Mouse (Mus musculus) inflammation-experienced regulatory T-cells, adult 16 weeks (primary cell): ENCODE results near the gene Mrpl46. TPM values are rescaled to one million over a fixed set of nuclear protein-coding genes. Genes with fewer than 3 reads are reported as not detected.

Experiments
- polyA plus RNA-seq: library from polyadenylated mRNA; unstranded; fragments of 100-300 nt; shearing (Covaris generic); gene quantifications from one replicate; pipeline ENCODE4 v1.2.1, GENCODE M21; 2017

Mrpl46 gene
- 61.7 TPM for polyA plus RNA-seq

DNA sequence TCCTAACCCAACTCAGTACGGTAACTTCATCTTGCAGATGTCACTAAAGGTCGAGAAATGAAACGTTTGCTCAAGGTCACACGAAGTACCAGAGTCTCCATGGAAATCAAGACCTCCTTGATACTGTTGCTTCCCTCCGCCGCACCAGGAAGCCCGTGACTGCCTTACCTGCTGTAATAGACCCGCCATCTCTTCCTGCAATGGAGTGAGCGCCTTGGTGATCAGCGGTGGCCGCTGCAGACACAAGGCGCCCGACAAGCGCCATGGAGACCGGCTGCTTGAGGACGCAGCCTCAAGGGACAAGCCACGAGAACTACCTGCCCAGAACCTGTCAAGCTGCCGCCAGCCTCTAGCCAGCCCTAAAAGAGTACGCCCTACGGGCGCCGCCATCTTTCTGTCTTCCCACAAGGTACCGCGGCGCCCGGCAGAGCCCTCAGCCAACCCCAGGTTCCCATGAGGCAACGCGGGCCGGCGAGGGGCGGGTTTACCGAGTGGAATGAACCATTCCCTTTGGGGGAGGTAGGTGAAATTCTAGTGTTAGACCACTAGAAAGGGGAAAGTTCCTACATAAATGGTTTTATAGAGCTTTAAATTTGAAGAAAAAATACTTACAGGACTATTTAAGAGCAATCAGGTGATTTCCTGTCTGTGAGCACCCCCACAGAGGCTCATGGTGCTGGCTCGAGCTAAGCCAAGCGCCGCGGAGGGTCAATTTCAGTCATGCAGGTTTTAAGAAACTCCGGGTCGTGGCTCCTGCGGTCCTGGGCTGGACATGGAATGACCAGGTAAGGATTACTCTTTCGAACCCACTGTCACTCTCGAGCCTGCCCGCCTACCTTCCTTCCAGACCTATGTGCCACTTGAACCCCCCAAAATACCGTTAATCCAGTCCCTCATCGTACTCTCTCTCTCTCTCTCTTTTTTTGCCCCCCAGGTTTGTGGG is at the start of gene Mrpl46, which contains the start of gene Mrps11:
Mrpl46 (minus strand) TSS at position 893 of the 943 bp plus-strand sequence.
Mrps11 (plus strand) TSS at position 481 of the 943 bp plus-strand sequence.

DNA sequence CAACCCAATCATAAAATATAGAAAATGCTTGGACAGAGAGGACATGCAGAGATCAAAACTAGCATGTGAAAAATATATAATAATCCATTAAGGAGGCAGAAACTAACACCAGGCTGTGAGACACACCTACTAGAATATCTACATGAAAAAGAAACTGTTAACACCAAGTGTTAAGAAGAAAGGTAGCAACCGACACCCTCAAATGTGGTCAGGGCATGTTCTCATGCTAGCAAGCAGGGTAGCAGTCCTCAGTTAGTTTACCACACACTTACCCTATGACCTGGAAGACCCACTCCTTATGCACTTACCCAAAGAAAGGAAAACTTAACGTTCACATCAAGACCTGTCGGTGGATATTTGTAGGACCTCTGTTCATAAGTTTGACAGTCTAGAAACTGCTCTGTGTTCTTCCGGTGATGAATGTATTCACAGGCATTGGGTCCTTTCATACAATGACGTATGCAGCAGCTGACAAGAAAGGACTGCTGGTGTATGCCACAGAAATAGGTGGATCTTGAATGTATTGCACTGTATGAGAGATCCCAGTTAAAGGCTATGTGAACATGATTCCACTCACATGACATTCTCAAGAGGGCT is 45.6 kb downstream of the Mrpl46 start, which contains the start of gene Ntrk3:
Ntrk3 (minus strand) TSS at position 399 of the 597 bp plus-strand sequence.

Other genes starting within 250 kb of the Mrpl46 start
- gene Ntrk3, start 45.5 kb downstream of the Mrpl46 start, polyA plus RNA-seq: 9.8 TPM
- 46.0 TPM for gene Mrps11, start 412 bp downstream of the Mrpl46 start, polyA plus RNA-seq
- 29.3 TPM for gene Det1, start 63.7 kb upstream of the Mrpl46 start, polyA plus RNA-seq
- 52.1 TPM for gene Aen, start 112.3 kb upstream of the Mrpl46 start, polyA plus RNA-seq
- gene Isg20, start 129.9 kb upstream of the Mrpl46 start, polyA plus RNA-seq: 116 TPM